11 mouse cellular contexts compared by ENCODE assay signal in genomic region chr17:78588250-78588649, GRCm38 (mm10).
DNase-seq lines count a peak whose midpoint lies in the region; ATAC-seq lines count a peak whose summit lies in the region.
"Had no signal": no experiment of that assay in that cellular context is flagged by ENCODE, and none has a peak within 500 bp of the region (broad histone marks: within the 10 kb centered on the region; RNA-seq: fewer than 3 reads in every experiment).

No protein-coding gene starts in this region.

- H3K4me2 ChIP-seq in midbrain, embryonic 11.5 days, result no peak overlapping the region
- H3K4me2 ChIP-seq: embryonic facial prominence, embryonic 13.5 days had no signal

- H3K27me3 ChIP-seq in midbrain, embryonic 10.5 days (ENCODE audit: low read depth, poor library complexity, severe bottlenecking), result no peaks in the 10 kb centered on the region
- no peaks in the 10 kb centered on the region for H3K27me3 ChIP-seq in midbrain, embryonic 11.5 days (ENCODE audit: control insufficient read depth, insufficient read depth, low read length)
- H3K27me3 ChIP-seq: embryonic facial prominence, embryonic 13.5 days; liver, embryonic 15.5 days had no signal

- 87% methylated on average over 8 of the region's 8 CpGs for whole genome bisulfite sequencing in midbrain, embryonic 10.5 days
- 88% methylated on average over 8 of the region's 8 CpGs for WGBS in midbrain, embryonic 11.5 days

- H3K36me3 ChIP-seq in midbrain, embryonic 10.5 days, result no peaks in the 10 kb centered on the region
- H3K36me3 ChIP-seq in midbrain, embryonic 11.5 days (ENCODE audit: control insufficient read depth, insufficient read depth, low read length), result no peaks in the 10 kb centered on the region
- H3K36me3 ChIP-seq: embryonic facial prominence, embryonic 13.5 days; G1E; liver, embryonic 15.5 days had no signal

- no peaks in the 10 kb centered on the region for H3K9me3 ChIP-seq in midbrain, embryonic 10.5 days (replicated peaks)
- H3K9me3 ChIP-seq in midbrain, embryonic 11.5 days (ENCODE audit: control insufficient read depth, low read length), result no peaks in the 10 kb centered on the region
- H3K9me3 ChIP-seq: embryonic facial prominence, embryonic 13.5 days; G1E; liver, embryonic 15.5 days had no signal

- H3K4me1 ChIP-seq in midbrain, embryonic 10.5 days, result 0 out of 2 replicates have a peak, but pooled peaks cover 2% of the 10 kb centered on the region
- no peaks in the 10 kb centered on the region for H3K4me1 ChIP-seq in midbrain, embryonic 11.5 days (ENCODE audit: control insufficient read depth, insufficient read depth, low read length)
- H3K4me1 ChIP-seq: embryonic facial prominence, embryonic 13.5 days had no signal

- no peak for ATAC-seq in midbrain, embryonic 11.5 days (ENCODE audit: low FRiP score)

- no peak overlapping the region for H3K9ac ChIP-seq in midbrain, embryonic 11.5 days (ENCODE audit: low read length)
- H3K9ac ChIP-seq: embryonic facial prominence, embryonic 13.5 days; liver, embryonic 15.5 days had no signal

- 0 out of 2 replicates have a peak overlapping the region, but pooled peaks have one; percentile 17 for H3K27ac ChIP-seq in midbrain, embryonic 10.5 days (replicated peaks)
- H3K27ac ChIP-seq in midbrain, embryonic 11.5 days (ENCODE audit: low read depth, low read length), result no peak overlapping the region
- H3K27ac ChIP-seq: embryonic facial prominence, embryonic 13.5 days had no signal

- DNase-seq in midbrain, embryonic 10.5 days (ENCODE audit: low spot score), result no peak
- no peak for DNase-seq in midbrain, embryonic 11.5 days (ENCODE audit: low spot score, missing footprints)
- DNase-seq in cerebellum, postnatal 36 days, result peak; percentile 81 to 82
- DNase-seq in heart, adult 9 months (ENCODE audit: low spot score in 2 of 2), result peak; percentile 48
- DNase-seq in left cerebral cortex, postnatal 10 days (ENCODE audit: extremely low spot score in 1 of 2, low spot score in 2 of 2), result peak; percentile 63 to 67
- DNase-seq in spleen, postnatal 14 days (ENCODE audit: low spot score in 2 of 2), result no peak
- DNase-seq in testis, postnatal 10 days (ENCODE audit: low spot score), result no peak
- DNase-seq in natural killer cell, adult 2 months (ENCODE audit: low spot score in 2 of 2), result no peak

- intact Hi-C loops in left cerebral cortex, postnatal 10 days (cut with DNase I), result no loop called here

- H3K4me3 ChIP-seq in midbrain, embryonic 10.5 days, result no peak overlapping the region
- no peak overlapping the region for H3K4me3 ChIP-seq in midbrain, embryonic 11.5 days (ENCODE audit: low read depth, low read length)
- H3K4me3 ChIP-seq: embryonic facial prominence, embryonic 13.5 days had no signal

Comparison
In these comparisons a context has a peak if more than half of its experiments do, and no peak if none do; other contexts are left out.
1. DNase-seq: peak in cerebellum, postnatal 36 days (2 of 2), heart, adult 9 months (2 of 2) and left cerebral cortex, postnatal 10 days (2 of 2); none in midbrain, embryonic 10.5 days (single experiment), midbrain, embryonic 11.5 days (single experiment), spleen, postnatal 14 days (0 of 2), testis, postnatal 10 days (single experiment) and natural killer cell, adult 2 months (0 of 2).